Mouse (Mus musculus): ENCODE results near the gene Ppp3ca.

Ppp3ca gene

DNA sequence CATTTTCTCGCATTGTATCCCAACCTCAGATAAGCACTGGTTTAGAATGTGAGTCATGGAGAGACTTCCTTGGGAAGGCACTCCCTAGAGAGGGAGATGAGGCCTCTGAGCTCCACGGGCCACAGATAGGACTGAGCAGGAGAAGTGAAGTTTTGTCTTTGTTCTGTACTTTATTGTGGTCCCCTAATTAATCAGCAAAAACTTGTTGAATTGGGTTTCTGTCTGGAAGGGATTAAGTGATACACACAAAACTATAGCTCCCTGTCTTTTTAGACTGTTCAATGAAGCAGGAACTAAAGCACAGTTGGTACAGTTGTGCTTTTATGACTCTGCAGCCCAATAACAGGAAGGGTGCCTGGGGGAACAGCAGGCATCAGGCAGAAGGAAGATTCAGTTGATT lies 95.6 kb downstream of the Ppp3ca start:
- DNase-seq (ENCODE audit: low spot score) = peak; percentile 10

DNA sequence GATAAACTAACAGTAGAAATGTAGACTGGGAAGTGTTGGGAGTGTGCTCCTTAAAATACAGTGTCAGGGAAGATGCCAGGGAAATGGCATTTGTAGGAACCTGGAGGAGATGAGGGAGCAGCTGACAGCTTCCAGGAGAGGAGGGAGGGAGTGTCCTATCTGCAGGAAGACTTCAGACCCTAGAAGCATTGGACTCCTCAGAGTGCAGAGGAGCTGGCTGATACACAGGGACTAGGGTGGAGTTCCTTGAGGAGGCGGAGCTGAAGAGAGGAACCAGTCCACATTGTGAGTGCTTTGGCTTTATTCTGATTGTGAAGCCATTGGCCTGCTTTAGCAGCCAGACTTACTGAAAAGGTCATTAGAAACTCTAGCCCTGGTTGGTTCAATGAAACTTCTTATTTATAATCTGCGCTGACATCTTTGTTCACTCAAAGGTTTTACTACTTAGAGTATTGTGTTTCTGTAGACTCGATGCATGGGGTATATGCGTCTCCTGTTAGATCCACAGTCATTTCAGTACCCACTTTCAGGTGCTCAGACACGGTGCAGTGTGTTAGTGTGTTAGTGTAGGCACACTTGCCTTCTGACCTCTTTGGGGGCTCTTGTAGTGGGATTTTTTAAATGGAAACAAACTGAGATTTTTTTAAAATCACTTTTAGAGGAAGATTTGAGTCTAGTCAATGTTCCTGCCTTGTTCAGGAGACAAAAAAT lies 99.0 kb downstream of the Ppp3ca start:
- DNase-seq (ENCODE audit: low spot score) = no peak

DNA sequence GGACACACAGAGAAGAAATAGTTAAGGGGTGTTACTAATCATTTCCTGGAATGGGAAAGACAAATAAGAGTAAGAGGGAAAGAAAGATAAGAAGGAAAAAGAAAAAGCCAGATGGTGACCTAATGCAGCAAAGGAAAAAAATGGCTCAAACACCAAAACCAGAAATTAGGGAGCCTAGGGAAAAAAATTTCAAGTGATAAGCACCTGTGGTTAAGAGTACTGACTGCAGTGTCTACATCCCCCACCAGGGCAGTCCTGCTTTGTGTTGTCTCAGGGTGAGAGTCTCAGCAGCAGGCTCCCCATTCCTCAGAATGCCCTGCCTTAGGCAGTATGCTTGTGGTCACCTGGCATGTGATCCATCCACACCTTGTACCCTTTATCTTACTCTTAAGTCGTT lies 99.6 kb downstream of the Ppp3ca start:
- no peak for DNase-seq (ENCODE audit: low spot score)

DNA sequence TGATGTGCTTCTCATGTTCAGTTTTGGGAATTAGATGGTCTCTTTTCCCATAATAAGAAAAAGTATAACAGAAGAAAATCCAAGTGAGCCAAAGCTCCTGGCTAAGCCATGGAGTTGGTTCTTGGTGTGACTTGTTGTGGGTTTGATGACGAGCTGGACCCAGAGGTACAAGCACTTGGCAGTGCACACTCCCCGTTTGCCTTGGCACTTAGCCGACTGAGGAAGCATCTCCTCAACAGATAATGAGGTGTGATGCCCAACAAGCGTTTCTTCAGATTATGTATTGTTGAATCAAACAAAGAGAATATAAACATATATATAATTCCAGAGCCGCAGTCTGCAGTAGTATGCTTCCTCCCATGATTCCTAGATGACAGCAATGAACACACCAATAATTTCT lies 101.8 kb downstream of the Ppp3ca start:
- DNase-seq (ENCODE audit: low spot score) = no peak

DNA sequence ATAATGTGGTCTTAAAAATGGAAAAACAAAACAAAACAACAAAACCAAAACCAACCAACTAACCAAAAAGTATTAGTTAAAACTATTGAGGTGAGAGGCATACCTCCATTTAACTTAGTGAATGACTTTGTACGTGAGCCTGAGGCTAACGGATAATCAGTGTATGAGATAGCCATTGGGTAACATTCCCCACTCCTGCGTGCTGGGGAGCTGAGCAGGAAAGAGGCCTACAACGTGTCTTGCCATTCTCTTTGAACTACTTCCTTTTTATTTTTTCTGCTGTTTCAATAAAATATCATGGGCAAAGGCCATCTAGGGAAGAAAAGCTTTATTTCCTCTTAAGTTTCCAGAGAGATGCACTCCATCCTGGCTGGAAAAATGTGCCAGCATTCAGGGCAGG lies 103.3 kb downstream of the Ppp3ca start:
- DNase-seq (ENCODE audit: low spot score) = no peak

DNA sequence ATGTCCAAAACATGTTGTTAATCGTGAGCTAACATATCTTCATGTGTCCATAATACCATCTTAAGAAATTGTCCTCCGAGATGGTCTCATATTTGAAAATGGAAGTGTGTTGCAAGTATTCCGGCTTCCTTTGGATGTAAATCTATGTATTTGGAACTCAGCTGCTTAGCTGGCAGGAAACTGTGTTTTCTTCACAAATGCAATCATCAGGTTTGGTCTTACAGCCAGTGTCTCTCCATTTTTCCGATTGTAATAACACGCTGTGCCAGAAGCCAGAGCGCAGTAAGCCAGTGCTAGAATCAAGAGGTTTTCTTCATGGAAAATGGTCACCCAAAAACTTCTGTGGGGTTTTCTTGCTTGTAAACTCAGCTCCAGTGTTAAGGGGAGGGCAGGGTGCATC lies 104.3 kb downstream of the Ppp3ca start:
- no peak for DNase-seq (ENCODE audit: low spot score)

DNA sequence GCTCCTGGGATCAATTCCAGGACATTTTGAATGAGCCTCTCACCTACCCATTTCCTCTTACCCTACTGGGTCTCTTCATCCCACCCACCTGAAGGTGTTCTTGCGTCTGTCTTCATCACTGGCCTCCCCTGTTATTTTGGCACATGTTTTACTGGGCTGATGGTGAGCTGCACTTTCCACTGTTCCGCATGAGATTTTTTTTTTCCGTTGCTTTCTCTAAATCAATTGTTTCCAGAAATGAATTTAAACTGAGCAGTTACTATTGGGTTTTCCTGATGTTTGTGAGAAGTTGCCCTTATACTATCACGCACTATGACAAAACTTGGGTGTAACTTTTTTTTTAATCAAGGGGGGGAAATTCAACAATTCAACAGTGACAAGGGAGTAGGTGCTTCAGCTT lies 106.6 kb downstream of the Ppp3ca start:
- no peak for DNase-seq (ENCODE audit: low spot score)

DNA sequence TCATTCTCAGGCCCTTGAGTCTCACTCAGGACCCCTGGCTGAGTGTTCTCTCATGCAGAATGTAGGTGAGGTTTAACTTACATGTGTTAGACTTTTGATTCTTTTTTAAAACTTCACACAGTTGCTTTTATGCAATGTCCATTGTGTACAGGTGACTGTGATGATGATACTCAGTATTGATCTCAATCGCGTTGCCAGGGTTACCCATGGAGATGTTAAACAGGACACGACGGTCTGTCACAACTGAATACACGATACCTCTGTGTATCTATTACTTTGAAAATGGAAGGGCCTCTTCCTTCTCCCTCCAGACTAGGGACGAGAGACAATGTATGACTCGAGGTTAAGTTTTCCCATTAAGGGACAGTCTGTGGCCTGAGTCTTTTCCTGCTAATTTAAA lies 107.5 kb downstream of the Ppp3ca start:
- DNase-seq (ENCODE audit: low spot score) = no peak

DNA sequence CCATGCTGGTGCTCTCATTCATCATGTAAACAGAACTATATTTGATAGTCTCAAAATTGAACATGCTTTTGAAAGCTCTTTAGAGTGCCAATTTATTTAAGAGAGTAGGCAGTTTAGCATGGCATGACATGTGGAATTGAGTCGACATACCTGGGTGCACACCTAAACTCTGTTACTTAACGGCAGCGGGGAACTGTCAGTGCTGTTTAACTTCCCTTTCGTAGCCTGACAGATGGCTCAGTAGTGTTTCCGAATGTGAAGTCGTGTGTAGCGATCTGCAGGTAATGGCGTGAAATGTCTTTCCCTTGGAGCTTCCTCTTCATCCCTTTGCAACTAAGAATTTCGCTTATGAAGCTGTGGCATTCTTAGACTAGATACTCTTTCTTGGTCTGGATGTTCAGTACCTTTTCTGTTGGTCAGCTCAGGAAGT lies 107.9 kb downstream of the Ppp3ca start:
- no peak for DNase-seq (ENCODE audit: low spot score)

DNA sequence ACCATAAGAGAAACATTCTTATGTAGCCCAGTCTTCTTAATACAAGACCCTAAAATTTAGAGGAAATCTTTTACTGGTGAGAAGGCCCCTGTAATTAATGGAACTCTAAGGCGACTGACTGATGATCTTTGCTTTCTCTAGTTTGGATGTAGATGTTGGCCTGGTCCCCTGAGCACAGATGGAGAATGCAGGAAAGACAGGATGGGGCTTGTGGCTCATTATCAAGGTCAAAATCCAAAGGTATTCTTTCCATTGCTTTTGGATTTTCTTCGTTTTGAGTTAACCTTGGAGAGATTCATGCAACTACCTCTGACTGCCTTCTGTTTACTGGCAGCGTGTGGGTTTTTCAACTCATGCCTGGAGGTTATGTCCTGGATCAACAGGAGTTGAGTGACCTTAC lies 110.4 kb downstream of the Ppp3ca start:
- DNase-seq (ENCODE audit: low spot score) = no peak

DNA sequence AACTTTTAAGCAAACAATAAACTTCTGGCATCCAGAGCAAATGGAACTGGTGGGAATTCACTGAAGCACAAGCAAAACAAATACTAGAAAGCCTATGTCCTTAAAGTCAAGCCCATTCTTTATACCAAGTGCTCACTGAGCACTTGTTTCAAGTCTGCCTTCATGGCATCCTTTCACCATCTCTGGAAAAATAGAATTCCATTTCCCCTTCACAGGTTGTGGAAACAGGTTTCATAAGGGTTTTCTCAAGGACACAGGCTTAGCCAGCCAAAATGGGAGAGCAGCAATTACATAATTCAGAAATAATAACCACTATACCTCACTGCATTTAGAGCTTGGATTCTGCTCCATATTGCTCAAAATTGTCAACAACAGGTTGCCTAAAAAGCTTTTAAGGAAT lies 112.1 kb downstream of the Ppp3ca start:
- no peak for DNase-seq (ENCODE audit: low spot score)

DNA sequence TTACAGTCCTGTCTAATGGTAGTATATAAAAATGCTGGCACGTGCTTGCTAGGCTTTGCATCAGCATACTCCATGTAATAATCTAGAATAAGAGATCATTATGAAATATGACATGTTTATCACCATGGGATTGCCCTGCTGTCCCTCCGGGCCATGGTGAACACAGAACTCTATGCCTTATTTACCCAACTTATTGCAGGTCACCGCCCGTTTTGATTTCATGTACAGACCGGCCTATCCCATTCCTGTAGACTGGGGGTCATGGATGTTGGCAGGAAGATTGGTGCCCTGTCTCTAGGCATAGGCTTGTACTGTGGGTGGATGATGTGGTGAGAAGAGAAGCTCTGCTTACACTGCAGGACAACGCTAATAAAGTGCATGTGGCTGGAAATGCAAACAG lies 115.8 kb downstream of the Ppp3ca start:
- no peak for DNase-seq (ENCODE audit: low spot score)

DNA sequence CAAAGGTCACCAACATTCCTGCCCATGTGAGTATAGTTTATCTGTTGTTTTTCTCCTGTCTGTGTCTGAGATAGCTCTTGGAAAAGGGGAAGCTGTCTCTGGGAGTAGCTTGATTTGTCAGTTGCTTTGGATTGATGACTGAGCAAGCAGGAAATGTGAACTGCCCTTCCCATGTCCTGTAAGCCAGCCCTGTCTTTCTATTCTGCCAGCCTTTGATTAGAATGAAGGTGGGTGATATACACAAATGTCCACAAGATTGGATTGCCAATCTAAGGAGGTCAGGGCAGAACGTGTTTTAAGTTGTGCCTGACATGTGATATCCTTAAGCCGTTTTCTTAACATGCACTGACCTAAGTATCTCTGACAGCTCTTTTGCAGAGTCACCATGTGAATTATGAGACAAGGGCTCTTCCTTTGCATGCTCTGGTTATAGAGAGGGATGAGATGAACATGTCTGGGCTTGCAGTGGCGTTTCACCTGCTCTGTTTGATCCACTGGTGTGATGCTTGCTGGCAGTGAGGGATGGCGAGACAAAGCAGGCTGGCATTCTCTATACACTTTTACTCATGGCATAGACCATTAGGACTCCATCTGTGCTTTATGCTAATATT lies 120.4 kb downstream of the Ppp3ca start:
- DNase-seq (ENCODE audit: low spot score) = no peak

DNA sequence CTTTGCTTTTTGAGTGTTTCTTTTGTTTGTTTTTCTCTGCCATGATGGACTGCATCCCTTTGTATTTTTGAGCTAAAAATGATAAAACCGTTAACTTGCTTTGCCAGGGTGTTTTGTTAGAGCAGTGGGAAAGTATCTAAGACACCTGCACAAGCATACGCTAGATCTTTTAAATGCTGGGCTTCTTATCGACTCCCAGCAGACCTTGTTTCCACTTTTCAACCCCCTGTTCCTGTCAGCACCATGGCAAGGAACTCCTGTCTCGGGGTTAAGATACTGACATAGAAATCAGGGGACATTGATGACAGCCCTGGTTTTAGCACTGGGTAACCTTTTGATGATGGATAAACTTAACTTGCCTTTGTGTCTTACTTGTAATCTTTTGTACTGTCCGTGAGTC lies 121.5 kb downstream of the Ppp3ca start:
- DNase-seq (ENCODE audit: low spot score) = no peak

DNA sequence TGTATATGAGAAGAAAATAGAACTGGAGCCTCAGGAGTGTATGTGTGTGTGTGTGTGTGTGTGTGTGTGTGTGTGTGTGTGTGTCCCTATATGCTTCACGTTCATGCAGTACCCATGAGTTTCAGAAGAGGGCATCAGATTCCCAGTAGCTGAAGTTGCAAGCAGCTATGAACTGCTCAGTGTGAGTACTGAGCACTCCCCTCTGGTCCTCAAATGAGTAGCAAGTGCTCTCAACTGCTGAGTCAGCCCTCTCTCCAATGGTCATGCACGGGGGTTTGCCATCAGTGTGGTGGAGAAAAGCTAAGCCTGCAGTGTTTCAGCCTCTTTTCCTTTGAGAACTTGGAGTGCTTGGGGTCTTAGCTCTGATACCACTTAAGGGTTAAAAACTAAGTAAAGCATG lies 122.0 kb downstream of the Ppp3ca start:
- DNase-seq (ENCODE audit: low spot score) = no peak

DNA sequence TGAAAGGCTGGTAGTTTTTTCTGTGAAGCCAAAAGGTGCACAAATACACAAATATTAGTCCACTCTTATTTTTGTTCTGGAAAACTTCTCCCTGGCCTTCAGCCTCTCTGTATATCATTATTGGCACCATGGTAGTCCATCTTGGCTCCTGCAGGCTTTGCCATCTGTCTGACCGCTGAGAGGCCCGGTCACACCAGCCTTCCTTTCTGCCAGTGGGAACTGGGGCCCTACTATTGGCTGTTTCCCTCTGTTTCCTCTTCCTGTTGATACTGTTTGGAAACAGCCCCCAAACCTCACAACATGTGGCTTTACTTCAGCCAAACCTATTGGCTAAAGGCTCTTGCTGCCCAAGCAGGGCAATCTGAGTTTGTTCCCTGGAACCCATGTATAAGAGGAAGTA lies 123.5 kb downstream of the Ppp3ca start:
- no peak for DNase-seq (ENCODE audit: low spot score)

DNA sequence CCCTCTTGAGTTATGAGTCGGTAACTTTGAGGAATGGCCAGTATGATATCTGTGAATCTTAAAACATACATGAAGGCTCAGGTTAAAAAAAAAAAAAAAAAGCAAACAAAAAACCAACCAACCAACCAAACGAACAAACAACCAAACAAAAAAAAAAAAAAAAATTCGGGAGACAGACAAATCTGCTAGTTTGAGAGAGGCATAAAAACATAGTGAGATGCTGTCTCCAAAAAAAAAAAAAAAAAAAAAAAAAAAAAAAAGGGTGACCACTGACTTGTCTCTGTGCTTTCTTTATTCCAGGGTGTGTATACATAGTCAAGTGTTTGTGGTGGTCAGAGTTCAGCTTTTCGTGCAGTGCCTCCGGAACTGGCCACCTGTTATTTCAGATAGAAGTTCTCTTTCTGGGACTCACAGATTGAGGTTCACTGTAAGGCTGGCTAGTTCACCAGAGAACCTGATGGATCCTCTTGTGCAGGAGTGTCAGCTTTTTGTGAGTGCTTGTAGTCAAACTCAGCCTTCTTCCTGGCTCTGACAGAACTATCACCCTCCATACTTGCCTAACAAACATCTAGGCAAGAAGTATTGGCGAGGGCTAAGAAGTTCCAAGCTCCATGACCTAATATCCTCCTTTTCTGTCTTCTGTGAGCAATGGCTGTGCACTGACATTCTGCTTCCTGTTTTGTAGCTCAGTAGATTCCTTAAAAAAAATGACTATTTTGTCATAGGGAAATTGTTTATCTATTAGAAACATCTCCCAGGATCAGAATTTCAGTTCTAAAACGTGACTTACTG lies 124.7 kb downstream of the Ppp3ca start:
- DNase-seq (ENCODE audit: low spot score) = no peak

DNA sequence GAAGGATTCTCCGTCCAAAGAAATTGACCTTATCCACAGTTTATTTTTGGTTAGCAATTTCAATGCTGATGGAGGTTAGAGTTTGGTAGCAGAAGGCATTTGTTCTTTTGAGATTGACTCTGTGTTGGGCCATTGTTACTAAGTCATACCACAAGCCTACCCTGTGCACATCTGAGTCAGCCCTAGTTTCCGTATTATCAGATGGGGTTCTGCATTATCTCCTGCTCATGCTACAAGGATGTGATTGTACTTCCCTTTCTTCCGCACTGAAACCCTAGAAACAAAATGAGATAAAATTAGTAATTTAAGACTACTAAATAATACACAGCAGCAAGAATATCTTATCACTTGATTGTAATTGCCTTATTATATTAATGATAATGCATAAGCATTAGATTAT lies 129.0 kb downstream of the Ppp3ca start:
- DNase-seq (ENCODE audit: low spot score) = no peak

DNA sequence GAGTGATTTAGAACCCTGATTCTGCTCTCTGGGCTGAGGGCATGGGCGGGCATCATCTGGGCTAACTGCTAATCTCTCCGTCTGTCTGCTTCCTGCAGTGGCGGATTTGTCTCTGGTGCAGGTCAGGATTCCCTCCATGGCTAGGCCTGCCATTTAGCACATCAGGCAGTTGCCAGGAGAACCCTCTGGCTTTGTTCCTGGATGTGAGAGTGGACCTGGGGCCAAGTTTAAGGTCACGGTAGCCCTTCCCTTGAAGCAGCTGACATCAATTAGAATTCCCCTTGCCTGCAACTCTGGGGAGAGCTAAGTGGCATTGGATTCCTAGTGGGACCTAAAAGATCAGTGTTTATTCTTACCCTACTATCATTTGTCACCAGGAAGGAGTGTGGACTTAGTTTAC lies 132.7 kb downstream of the Ppp3ca start:
- no peak for DNase-seq (ENCODE audit: low spot score)

DNA sequence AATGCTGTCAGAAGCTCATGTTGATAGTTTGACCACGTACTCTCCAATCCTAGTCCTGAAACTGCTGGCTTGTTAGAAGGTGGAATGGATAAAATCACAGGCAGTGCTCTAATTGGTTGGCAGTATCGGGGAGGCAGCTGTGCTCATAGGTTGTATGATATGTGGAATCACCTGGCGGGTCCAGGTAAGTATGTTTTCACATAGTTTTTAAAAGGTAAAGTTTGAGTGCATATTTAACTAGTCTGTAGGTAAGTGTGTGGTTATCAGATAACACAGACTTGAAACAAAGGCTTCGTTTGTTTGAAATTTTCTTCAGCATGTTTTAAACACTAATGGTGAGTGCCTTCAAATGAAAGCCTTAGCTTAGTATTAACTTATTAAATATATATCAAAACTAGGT lies 136.0 kb downstream of the Ppp3ca start:
- DNase-seq (ENCODE audit: low spot score) = no peak

DNA sequence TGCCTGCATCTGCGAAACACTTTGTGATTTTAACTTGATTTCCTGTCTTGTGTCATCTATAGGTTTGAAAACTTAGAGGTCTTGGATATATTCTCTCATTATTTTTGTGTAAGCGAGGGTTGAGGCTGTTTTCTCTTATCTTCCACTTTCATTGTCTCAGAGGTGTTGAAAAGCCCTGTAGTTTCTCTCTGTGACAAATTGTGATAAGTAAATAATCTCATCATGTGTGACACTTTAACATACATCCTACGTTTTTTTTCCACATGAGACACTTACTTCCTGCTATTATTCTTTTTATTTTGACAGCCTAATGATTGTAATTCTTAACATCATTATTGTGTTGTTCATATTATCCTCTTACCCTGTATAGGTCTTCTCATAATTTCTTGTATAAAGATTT lies 140.3 kb downstream of the Ppp3ca start:
- no peak for DNase-seq (ENCODE audit: low spot score)

DNA sequence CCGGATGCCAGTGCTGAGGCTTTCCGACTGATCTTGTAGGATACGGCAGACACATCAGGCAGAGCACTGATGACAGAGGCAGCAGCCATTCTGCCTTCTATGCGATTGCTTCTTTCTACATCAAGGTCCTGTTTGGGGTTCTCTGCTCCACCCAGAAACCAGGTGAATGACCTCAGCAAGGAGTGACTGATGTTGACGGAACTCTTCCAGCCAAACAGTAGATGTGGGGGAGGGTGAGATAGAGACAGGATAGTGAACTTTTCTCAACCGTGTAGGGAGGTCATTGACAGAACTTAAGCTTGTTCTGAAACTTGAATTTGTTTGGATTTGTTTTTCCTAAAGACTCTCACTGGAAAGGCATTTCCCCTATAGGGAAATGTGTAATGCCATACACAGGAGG lies 142.2 kb downstream of the Ppp3ca start:
- no peak for DNase-seq (ENCODE audit: low spot score)

DNA sequence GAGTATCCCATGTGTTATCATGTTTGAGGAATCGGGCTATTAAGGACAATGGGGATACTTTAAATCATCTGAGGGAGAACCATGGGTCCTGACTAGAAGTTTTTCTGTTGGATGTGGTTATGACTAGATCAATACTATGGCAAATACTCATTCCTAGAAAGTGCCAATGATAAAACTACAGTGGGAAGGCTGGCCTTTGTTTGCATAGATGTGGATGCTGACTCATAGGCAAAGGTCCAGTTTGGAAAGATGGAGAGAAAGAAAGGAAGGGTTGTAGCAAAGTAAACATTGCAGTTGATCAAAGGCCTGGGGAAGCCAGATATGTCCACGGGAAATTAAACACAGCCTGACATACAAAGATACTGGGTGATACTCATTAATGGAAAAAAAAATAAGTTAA lies 142.9 kb downstream of the Ppp3ca start:
- no peak for DNase-seq (ENCODE audit: low spot score)

Measured in MN1 (cell line).